Mouse (Mus musculus) neural tube, embryonic 10.5 days (tissue): ENCODE results near the gene Hist1h2bp.
A peak's percentile ranks its signal among the peaks of the same experiment; 100 is the strongest.
"Not testable (repeated sequence)": the region's sequence is repeated elsewhere in the genome, so short reads cannot be mapped to it uniquely, and the experiment has no call there.

ENCODE experiments used
- DNase-seq: peaks from one replicate; pipeline ENCODE4 v3.0.0-alpha.2; 2017; ENCODE audit warnings: low spot score; ENCODE audit errors: extremely low spot score

Hist1h2bp gene

DNA sequence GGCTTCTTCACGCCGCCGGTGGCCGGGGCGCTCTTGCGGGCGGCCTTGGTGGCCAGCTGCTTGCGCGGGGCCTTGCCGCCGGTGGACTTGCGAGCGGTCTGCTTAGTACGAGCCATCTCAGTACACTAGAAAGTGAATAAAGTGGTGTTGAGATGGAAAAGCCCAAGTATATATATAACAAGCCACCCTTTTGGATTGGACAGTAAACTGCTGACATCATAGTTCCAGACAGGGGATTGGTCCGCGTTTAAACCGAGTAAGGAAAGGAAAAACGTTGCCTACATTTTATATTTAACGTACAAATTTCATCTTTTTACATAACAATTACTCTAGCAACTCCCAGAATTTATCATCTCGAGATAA is 4.0 kb upstream of the Hist1h2bp start, which contains the start of gene Hist1h3i:
Gene Hist1h3i, minus strand, starts transcription at position 116 of the 363 bp plus-strand sequence.
- DNase-seq = no peak

GRCm38 (mm10) chr13:21783734-21784161 is 3.5 kb upstream of the Hist1h2bp start:
- DNase-seq = peak; percentile 65

DNA sequence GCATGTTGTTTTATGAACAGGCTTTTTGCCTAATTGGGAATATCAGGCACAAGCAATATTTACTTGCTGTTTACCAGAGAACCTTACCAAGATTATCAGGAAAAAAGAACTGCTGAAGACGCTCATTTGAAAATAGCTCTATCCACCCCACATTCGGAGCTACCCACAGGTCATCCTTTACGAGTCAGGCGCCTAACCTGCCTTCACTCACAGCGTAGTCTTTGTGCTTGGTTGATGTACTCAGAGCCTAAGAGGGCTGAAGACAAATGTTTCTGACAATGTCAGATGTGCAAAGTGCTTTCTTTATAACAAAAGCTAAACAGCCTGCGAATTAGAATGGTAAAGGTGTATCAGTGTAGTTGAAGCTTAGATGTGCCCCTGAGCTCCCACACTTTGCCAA is 3.0 kb upstream of the Hist1h2bp start:
- DNase-seq = no peak

DNA sequence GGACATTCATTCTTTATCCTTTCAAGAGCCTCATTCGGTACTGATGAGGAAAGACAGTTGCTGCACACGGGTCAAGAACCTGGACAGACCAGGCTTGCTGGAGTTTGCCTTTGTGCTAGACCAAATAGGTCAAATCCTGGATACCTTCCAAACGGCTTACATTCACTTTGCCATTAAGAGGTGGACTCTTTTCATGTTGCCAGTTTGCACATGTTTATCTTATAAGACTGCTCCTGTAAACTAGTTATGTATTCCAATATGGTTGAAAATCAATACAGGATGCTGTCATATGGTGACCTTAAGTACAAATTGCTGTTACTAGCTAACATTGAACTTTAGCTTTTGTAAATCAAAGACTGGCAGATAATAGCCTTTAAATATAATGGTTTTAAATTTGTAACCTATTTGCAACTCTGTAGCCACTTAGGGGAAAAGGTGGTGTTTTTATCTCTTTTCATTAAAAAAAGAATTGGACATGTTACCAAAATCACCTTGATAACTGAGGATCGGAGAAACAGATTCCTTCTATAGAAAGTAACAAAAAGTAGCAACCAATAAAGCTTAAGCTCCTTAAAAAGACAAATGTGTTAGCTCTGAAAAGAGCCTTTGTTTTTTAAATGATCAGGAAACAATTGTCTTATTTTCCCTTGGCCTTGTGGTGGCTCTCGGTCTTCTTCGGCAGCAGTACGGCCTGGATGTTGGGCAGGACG is 917 bp upstream of the Hist1h2bp start:
- peak; percentile 44 for DNase-seq

DNA sequence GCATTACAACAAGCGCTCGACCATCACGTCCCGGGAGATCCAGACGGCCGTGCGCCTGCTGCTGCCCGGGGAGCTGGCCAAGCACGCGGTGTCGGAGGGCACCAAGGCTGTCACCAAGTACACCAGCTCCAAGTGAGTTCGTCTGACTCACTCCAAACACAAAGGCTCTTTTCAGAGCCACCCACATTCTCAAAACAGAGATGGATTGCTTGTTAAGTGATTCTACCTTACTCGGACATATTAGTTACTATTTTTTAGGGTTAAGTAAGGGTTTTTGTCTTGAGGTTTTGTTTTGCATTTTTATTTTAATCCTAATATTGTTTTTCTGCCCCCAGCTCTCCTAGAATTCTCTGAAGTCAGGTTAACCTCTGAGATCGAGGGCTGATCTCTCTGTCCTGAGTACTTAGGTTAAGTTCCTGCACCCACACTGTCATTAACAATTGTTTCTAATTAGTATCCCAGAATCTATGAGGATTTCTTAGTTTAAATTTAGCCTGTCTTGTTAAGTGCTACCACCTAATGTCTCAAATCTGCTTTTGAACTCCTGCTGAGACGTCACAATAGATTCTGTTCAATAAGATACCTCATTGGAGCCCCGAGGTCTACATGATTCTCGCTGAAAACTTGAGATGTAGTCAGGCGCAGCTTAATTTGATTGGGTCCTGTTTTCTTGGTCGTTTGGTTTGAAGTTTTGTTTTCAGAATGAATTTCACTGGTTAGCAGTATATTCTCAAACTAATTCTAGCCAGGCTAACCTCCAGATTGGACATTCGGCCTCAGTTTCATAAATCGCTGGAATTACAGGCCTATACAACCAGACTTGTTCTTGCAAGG is 716 bp downstream of the Hist1h2bp start:
- no peak for DNase-seq

GRCm38 (mm10) chr13:21789925-21790324 is 2.7 kb downstream of the Hist1h2bp start:
- DNase-seq = no peak

DNA sequence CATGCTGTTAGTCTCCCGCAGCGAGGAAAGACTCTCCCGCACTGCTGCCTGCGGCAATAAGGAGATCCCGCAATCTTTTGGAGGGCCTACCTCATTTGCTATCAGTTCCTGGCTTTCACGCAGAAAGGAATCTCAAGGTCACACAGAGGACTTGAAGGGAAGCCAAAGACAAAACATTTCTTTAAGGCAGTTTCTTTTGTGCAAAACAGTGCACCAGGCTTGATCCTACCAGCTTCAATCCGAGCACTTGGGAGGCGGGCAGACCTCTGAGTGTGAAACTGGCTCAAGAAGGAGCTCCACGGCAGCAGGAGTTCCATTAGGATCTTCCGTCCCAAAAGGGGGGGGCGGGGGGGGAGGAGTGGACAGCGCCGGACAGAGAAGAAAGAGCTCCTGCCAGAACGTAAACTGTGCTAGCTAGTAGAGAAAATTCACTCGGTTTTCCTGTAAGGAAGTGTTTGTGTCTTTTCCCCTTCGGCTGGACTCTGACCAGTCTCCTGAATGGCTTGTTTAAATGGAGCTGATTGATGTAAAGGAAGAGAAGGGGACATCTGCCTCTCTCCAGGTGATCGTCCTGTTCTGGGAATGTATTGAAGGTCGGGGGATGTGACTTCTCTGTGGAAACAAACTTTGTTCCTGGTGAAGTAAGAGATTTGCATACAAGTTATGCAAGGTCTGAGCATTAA is 3.5 kb downstream of the Hist1h2bp start:
- DNase-seq = peak; percentile 54

- no peak for DNase-seq
Measured at GRCm38 (mm10) chr13:21795584-21795983, 8.3 kb downstream of the Hist1h2bp start.

GRCm38 (mm10) chr13:21797163-21797562 is 9.9 kb downstream of the Hist1h2bp start:
- not testable (repeated sequence) for DNase-seq

- not testable (repeated sequence) for DNase-seq
Measured at GRCm38 (mm10) chr13:21803058-21803457, 15.8 kb downstream of the Hist1h2bp start.

GRCm38 (mm10) chr13:21810073-21810472 is 22.8 kb downstream of the Hist1h2bp start, which contains the start of the genes Hist1h2bq and Hist1h2ao:
Hist1h2bq (minus strand) TSS chr13:21810197.
Hist1h2ao (plus strand) TSS chr13:21810465.
- not testable (repeated sequence) for DNase-seq

- DNase-seq = not testable (repeated sequence)
Measured at GRCm38 (mm10) chr13:21811074-21811473, 23.8 kb downstream of the Hist1h2bp start.

GRCm38 (mm10) chr13:21811539-21811938 is 24.3 kb downstream of the Hist1h2bp start, which contains the start of gene Hist1h4m:
Hist1h4m (plus strand) TSS chr13:21811746.
- not testable (repeated sequence) for DNase-seq

DNA sequence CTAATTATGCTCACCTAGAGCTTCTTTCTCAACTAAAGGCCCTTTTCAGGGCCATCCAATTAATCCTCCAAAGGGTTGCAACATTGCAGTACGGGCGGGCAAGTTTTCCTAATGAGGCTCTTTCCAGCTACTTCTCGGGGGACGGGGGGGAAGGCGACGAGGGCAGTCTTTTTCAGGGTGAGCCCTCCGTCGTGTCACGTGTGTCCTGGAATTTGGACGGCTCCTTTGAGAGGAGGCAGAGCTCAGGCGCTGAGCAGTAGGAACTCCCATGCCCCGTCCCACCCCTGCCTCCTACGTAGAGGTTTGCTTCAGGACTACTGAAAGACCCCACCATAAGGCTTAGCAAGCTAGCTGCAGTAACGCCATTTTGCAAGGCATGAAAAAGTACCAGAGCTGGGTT is 24.8 kb downstream of the Hist1h2bp start:
- not testable (repeated sequence) for DNase-seq

- not testable (repeated sequence) for DNase-seq
Measured at GRCm38 (mm10) chr13:21820082-21820890, 33.0 kb downstream of the Hist1h2bp start.

- DNase-seq = peak; percentile 4
Measured at GRCm38 (mm10) chr13:21828511-21828910, 41.2 kb downstream of the Hist1h2bp start.

DNA sequence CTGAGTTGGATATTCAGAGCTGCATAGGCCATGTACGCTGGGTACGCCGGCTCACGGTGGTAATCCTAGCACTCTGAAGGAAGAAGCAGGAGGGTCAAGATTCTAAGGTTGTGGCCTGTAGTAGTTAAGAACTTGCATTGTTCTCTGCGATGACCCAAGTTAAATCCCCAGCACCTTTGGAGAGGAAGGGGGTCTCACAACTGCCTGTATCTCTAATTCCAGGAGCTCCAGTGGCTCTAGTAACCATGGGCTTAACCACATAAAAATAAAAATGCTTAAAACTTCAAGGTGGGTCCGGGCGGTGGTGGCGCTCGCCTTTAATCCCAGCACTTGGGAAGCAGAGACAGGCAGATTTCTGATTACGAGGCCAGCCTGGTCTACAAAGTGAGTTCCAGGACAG is 43.1 kb downstream of the Hist1h2bp start:
- peak; percentile 15 for DNase-seq

GRCm38 (mm10) chr13:21831418-21832394 is 44.4 kb downstream of the Hist1h2bp start, which contains the start of gene Hist1h4n:
Hist1h4n (minus strand) TSS chr13:21832196.
- DNase-seq = not testable (repeated sequence)

DNA sequence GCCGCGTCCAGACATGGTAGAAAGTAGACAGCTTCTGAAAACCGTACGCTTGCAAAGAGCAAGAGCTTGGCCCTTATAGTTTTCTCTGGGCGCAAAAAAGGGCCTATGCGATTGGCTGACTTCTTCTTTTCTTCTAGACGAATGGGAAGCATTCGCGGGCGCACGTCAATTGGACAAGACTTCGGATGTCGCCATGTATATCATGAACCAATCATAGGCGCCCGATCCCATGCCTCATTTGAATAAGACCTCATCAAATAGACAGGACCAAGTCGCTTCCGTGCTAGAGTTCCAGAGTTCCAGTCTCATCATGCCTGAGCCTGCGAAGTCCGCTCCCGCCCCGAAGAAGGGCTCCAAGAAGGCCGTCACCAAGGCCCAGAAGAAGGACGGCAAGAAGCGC is 46.2 kb downstream of the Hist1h2bp start, which contains the start of the genes Hist1h2ap and Hist1h2br:
Gene Hist1h2ap, minus strand, starts transcription at position 47 of the 400 bp plus-strand sequence.
Gene Hist1h2br, plus strand, starts transcription at position 283 of the 400 bp plus-strand sequence.
- DNase-seq = not testable (repeated sequence)
